Mouse (Mus musculus) myocyte (in vitro differentiated cells): Measurements from ENCODE around the gene Pde4d.

ENCODE experiments used
- E2F4 ChIP-seq: IDR thresholded peaks from one replicate; pipeline ENCODE4 v1.6.1; 2011; ENCODE audit warnings: mild to moderate bottlenecking, control low read depth, moderate library complexity; ENCODE audit not compliant: insufficient read depth
- MYOD1 ChIP-seq, 3 experiments: IDR thresholded peaks; one replicate each; pipeline ENCODE4 v1.6.1; 2011; ENCODE audit warnings: control low read depth in 2 of 3, low read depth in 2 of 3, mild to moderate bottlenecking in 2 of 3, moderate library complexity in 1 of 3; ENCODE audit not compliant: insufficient read length in 2 of 3, control insufficient read depth in 1 of 3
- POLR2A ChIP-seq: IDR thresholded peaks from one replicate; pipeline ENCODE4 v1.6.1; 2011; ENCODE audit warnings: low read depth, mild to moderate bottlenecking, control low read depth, moderate library complexity; ENCODE audit not compliant: insufficient read length

GRCm38 (mm10) chr13:109823307-109824031 lies 1373.7 kb downstream of the Pde4d start:
- peak; percentile 55 for TF ChIP-seq POLR2A
- TF ChIP-seq MYOD1 (IDR thresholded peaks at IDR 0.05; ENCODE audit: control insufficient read depth in 1 of 3, insufficient read length in 2 of 3, low read depth in 2 of 3): no peak
- no peak for TF ChIP-seq E2F4
